Mouse (Mus musculus) bone marrow, adult 2 months (tissue): ENCODE measurements around the gene Tvp23a.

Source experiments
- CTCF ChIP-seq: fragments of 200-500 bp; IDR thresholded peaks from 2 replicates; pipeline ENCODE4 v1.5.1; 2011; ENCODE audit warnings: low read length, control low read depth; ENCODE audit not compliant: control insufficient read depth, insufficient read depth
- POLR2A ChIP-seq: fragments of 200-500 bp; IDR thresholded peaks from 2 replicates; pipeline ENCODE4 v1.6.1; 2011; ENCODE audit warnings: low read depth, mild to moderate bottlenecking, control low read depth, low read length, borderline replicate concordance; ENCODE audit not compliant: control insufficient read depth

DNA sequence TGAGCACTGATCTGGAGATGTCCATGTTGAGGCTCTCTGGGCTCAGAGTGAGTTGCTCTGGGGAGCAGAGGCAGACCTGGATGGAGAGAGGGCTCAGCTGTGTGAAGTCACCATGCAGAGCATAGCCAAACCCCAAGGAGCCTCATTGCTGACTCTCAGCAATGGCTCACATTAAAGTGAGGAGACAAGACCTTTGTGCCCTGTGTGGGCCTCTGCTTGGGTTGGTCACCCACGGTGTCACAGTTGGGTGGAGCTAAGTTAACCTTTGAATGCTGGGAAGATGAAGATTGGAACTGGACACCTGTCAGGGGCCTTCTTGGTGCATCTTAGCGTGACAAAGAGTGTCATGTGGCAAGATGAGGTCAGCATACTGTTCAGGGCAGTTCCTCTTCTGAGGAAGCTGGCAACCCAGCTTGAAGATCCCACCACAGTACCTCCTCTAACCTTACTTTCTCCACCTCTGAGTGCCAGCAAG is 48.7 kb upstream of the Tvp23a start:
- TF ChIP-seq CTCF (no peak), POLR2A (no peak)
